Mouse (Mus musculus) hindbrain, embryonic 13.5 days (tissue): ENCODE data around the gene Tmc3. TPM values are rescaled to one million over a fixed set of nuclear protein-coding genes. Genes with fewer than 3 reads are reported as not detected.

Experiments used
- ATAC-seq: fragments of 200-750 bp; cut with Nextera tagmentation; 2 replicates; pipeline ENCODE4 v1.8.0; 2017; ENCODE audit warnings: moderate TSS enrichment; ENCODE audit not compliant: low FRiP score
- H3K27ac ChIP-seq: fragments of 300-500 bp; sonication (generic); 2 replicates; pipeline ENCODE4 v1.5.1; 2015; ENCODE audit warnings: inconsistent platforms, mild to moderate bottlenecking, moderate library complexity
- H3K27me3 ChIP-seq: fragments of 300-500 bp; sonication (generic); 2 replicates; pipeline ENCODE4 v1.6.1; 2015; ENCODE audit warnings: mild to moderate bottlenecking, inconsistent platforms
- H3K36me3 ChIP-seq: fragments of 300-500 bp; sonication (generic); 2 replicates; pipeline ENCODE4 v1.6.1; 2015; ENCODE audit warnings: mild to moderate bottlenecking, inconsistent platforms
- H3K4me1 ChIP-seq: fragments of 300-500 bp; sonication (generic); replicated peaks from 2 replicates; pipeline ENCODE4 v1.6.1; 2015; ENCODE audit warnings: inconsistent platforms
- H3K4me2 ChIP-seq: fragments of 300-500 bp; sonication (generic); 2 replicates; pipeline ENCODE4 v1.6.1; 2015; ENCODE audit warnings: inconsistent platforms, mild to moderate bottlenecking, moderate library complexity
- H3K4me3 ChIP-seq: fragments of 300-500 bp; sonication (generic); 2 replicates; pipeline ENCODE4 v1.5.1; 2015; ENCODE audit warnings: mild to moderate bottlenecking, inconsistent platforms
- H3K9ac ChIP-seq: fragments of 300-500 bp; sonication (generic); 2 replicates; pipeline ENCODE4 v1.6.1; 2015; ENCODE audit warnings: mild to moderate bottlenecking, inconsistent platforms
- H3K9me3 ChIP-seq: fragments of 300-500 bp; sonication (generic); 2 replicates; pipeline ENCODE4 v1.6.1; 2016; ENCODE audit warnings: inconsistent platforms
- WGBS: fragments of 180-500 bp; shearing (Covaris S2); methylation state at CpG from one replicate; pipeline ENCODE4 v1.1.7; 2015; 5-methylcytosine and 5-hydroxymethylcytosine counted together
- polyA plus RNA-seq: library from polyadenylated mRNA; unstranded; fragments of >200 nt; fragmentation: Nextera tagmentation; extraction: Ambion mirVana; gene quantifications from 2 replicates; pipeline ENCODE4 v1.2.1, GENCODE M21; 2015

The Tmc3 gene
- polyA plus RNA-seq, 1 experiment from 2014 or later, result 0.39 TPM

DNA sequence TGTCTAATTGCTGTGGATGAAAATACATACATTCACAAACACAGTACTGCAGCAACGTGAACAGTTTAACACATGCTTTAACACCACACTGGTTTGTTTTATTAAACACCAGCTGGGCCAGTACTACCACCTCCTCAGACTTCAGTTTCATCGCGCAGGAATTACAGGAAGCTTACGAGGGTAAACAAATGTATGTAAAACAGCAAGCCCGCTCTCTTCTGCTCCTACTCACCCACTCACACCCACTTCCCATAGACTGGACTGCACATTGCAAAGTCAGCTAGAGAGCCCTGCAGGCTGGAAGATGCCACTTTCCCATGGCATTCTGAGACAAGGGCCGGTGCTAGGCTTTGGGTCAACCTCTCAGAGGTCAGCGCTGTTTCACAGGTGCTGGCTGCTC, 64.1 kb downstream of the Tmc3 start:
- no peak for ATAC-seq
- 85% methylated on average over 7 of the region's 7 CpGs for WGBS

DNA sequence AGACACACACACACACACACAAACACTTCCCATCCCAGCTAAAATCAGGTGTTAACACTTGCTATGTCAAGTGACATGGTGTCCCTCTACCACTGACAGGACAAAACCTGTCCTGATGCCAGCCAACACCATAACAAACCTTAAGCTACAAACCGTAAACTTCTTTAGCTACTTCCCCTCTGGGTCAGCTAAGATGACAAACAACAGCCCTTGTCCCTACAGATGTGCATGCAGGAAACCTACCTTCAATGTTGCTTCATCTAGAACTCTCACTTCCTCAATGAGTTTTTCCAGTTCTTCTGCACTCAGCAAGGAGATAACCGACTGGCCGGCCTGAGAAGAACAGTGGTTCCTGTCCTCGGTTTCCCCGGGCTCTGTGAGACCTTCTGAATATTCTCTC, 65.9 kb downstream of the Tmc3 start:
- H3K27ac ChIP-seq, result no peak overlapping the region
- 95% methylated on average over 5 of the region's 5 CpGs for WGBS
- no peaks in the 10 kb centered on the region for H3K4me1 ChIP-seq
- H3K4me3 ChIP-seq, result no peak overlapping the region
- H3K36me3 ChIP-seq, result no peaks in the 10 kb centered on the region
- no peaks in the 10 kb centered on the region for H3K9me3 ChIP-seq
- no peaks in the 10 kb centered on the region for H3K27me3 ChIP-seq
- no peak overlapping the region for H3K9ac ChIP-seq
- H3K4me2 ChIP-seq, result no peak overlapping the region
- no peak for ATAC-seq

More for the DNA sequence above, 64.1 kb downstream of the Tmc3 start:
- Histone ChIP-seq H3K27ac (no peak overlapping the region), H3K4me2 (no peak overlapping the region), H3K27me3 (no peaks in the 10 kb centered on the region), H3K9me3 (no peaks in the 10 kb centered on the region), H3K4me3 (no peak overlapping the region), H3K4me1 (no peaks in the 10 kb centered on the region), H3K9ac (no peak overlapping the region), H3K36me3 (no peaks in the 10 kb centered on the region)

DNA sequence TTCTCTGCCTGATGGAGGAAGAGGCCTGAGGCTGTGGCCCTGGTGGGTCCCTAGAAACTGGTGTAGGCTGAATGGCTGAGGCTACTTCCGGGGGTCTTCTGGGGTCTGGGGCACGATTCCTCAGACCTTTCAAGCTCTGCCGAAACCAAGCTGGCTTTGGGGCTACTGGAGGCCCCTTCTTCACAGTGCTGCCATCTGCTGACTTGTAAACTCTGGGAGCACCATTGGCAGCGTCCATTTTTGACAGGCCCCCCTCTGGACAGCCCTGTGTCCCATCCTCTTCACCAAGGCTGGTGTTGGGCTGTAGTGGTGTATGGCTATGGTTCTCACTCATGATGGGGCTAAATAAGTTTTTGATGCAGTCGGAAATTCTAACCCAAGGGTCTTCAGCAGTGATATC, 67.8 kb downstream of the Tmc3 start:
- no peaks in the 10 kb centered on the region for H3K27me3 ChIP-seq
- H3K9ac ChIP-seq, result no peak overlapping the region
- no peak overlapping the region for H3K27ac ChIP-seq
- no peaks in the 10 kb centered on the region for H3K36me3 ChIP-seq
- H3K4me2 ChIP-seq, result no peak overlapping the region
- no peaks in the 10 kb centered on the region for H3K4me1 ChIP-seq
- 84% methylated on average over 5 of the region's 5 CpGs for WGBS
- no peak for ATAC-seq
- H3K4me3 ChIP-seq, result no peak overlapping the region
- no peaks in the 10 kb centered on the region for H3K9me3 ChIP-seq

DNA sequence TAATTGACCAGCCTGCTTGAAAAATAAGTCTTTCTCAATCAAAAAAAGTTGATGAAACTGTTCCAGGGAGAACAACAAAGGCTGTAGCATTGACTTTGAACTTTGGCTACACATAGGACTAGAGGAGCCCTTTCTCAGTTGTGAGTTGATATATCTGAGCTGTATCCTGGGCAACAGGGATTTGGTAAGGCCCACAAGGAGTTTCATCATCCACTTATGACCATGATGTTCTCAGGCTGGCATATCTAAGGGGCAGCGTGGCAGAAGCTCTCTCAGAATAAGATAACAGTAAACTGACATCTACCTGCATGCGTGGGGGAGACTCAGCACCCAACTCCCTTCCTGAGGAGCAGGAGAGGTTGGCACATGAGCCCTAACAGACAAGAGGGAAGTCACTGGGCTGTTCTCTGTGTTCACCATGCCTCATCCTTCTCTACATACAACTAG, 68.9 kb downstream of the Tmc3 start:
- 90% methylated on average over 2 of the region's 2 CpGs for WGBS
- no peak overlapping the region for H3K27ac ChIP-seq
- H3K36me3 ChIP-seq, result no peaks in the 10 kb centered on the region
- no peak overlapping the region for H3K4me2 ChIP-seq
- H3K9ac ChIP-seq, result no peak overlapping the region
- no peaks in the 10 kb centered on the region for H3K9me3 ChIP-seq
- no peaks in the 10 kb centered on the region for H3K27me3 ChIP-seq
- H3K4me1 ChIP-seq, result no peaks in the 10 kb centered on the region
- ATAC-seq, result no peak
- no peak overlapping the region for H3K4me3 ChIP-seq

DNA sequence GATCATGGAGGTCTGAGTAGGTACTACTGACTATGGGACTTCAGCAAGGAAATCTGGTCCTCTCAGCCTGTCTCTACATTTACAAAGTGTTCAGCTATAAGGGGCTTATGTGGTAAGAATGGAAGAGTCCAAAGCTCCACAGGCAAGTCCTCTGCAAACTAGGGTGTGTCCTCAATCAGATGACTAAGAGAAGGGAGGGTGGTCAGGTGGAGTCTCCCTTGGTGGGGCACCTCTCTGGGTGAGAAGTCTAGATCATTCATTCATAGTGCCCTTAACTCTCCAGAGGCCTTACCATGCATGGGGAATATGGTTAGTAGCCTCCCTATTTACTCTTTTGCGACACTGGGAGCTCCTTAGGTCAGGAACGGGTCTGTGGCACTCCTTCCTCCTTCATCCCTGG, 69.5 kb downstream of the Tmc3 start:
- Histone ChIP-seq H3K9me3 (no peaks in the 10 kb centered on the region), H3K36me3 (no peaks in the 10 kb centered on the region), H3K9ac (no peak overlapping the region), H3K4me3 (no peak overlapping the region), H3K27me3 (no peaks in the 10 kb centered on the region), H3K27ac (no peak overlapping the region), H3K4me1 (no peaks in the 10 kb centered on the region), H3K4me2 (no peak overlapping the region)
- WGBS, result 86% methylated on average over 2 of the region's 2 CpGs
- no peak for ATAC-seq

DNA sequence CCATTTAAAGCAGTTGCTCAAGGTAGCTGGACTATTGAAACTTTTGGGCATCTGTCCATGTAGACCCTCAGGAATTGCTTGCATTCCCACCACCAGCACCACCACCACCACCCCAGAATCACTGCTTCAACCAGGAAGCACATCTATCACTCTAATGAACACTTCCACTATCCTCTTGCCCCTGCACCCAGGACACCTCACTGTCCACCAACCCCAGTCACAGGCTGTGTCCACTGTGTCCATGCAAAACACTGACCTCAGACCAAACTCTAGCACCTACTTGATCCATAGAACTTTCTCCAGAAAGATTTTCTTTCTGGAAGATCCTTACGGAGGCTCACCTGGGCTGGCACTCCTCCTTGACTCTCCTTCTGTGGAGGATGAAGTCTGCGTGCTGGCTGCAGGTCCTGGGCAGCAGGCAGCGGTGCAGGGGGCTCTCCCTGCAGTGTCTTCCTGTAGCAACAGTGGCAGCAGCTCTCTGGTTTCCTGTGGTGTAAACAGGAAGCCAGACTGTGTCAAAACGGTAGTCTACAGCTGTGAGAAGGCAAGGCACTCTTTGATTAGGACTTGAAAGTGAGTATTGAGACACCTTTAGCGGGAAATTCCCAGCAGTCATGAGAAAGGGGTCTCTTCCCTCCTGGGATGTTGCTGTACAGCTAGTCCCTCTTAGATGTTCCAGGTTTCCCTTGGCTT, 70.4 kb downstream of the Tmc3 start:
- 80% methylated on average over 5 of the region's 5 CpGs for WGBS
- no peak overlapping the region for H3K9ac ChIP-seq
- no peak overlapping the region for H3K27ac ChIP-seq
- no peaks in the 10 kb centered on the region for H3K9me3 ChIP-seq
- H3K4me2 ChIP-seq, result no peak overlapping the region
- H3K4me1 ChIP-seq, result no peaks in the 10 kb centered on the region
- H3K4me3 ChIP-seq, result no peak overlapping the region
- ATAC-seq, result no peak
- no peaks in the 10 kb centered on the region for H3K36me3 ChIP-seq
- no peaks in the 10 kb centered on the region for H3K27me3 ChIP-seq

DNA sequence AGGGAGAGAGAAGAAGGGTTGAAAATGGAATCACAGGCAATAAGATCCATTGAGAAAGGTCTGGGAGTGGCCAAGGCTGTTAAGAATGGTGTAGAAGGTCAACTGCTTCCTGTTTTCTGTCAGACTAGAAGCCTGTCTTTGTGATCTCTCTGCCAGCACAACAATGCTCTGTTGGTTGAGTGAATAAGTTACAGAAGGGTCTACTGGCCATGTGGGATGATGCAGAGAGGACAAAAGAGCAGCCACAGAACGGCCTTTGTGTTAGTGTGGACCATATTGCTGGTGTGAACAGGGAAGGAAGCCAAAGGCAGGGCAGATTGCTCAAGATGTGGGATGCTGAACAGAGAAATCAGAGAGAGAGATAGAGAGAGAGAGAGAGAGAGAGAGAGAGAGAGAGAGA, 74.0 kb downstream of the Tmc3 start:
- Histone ChIP-seq H3K4me2 (no peak overlapping the region), H3K9me3 (no peaks in the 10 kb centered on the region), H3K27me3 (no peaks in the 10 kb centered on the region), H3K27ac (no peak overlapping the region), H3K9ac (no peak overlapping the region), H3K36me3 (no peaks in the 10 kb centered on the region), H3K4me3 (no peak overlapping the region), H3K4me1 (no peaks in the 10 kb centered on the region)
- no peak for ATAC-seq
- 61% methylated on average over 1 of the region's 1 CpGs for WGBS

DNA sequence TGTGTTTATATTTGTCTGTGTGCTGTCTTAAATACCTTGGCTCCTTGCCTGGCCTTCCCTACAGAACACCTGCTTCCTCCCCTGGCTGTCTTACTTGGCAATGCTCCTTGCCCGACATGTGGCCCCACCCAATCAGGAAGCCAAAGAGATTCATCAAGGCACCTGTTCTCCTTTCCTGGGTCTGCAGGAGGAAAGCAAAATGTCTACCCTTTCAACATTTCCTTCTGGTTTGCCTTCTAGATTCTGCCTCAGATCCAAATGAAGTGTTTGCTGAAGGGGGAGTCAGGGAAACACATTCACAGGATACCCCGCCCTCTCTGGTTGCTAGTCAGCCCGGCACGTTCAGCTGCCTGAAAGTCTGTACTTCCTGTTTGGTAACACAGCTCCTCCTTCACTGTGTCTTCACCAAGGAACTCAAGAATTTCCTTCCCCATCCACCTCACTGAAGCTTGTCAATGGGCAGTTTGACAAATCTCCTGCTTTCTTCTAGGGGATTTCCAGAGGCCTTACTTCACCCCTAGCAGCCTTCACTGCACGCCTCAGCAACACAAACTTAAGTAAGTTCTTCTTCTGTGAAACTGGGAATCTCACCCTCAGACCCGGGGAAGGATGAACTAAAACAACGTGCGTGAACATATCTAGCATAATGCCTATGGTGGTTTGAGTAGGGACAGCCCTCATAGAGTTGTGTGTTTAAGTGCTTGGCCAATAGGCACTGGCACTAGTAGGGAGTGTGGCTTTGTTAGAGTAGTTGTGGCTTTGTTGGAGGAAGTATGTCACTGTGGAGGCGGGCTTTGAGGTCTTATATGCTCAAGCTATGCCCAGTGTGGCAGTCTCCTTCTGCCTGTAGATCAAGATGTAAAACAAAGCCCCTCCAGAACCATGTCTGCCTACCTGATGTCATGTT, 74.7 kb downstream of the Tmc3 start:
- H3K4me2 ChIP-seq, result no peak overlapping the region
- no peaks in the 10 kb centered on the region for H3K9me3 ChIP-seq
- H3K4me3 ChIP-seq, result no peak overlapping the region
- no peak for ATAC-seq
- H3K27ac ChIP-seq, result no peak overlapping the region
- 93% methylated on average over 9 of the region's 9 CpGs for WGBS
- no peaks in the 10 kb centered on the region for H3K27me3 ChIP-seq
- no peaks in the 10 kb centered on the region for H3K36me3 ChIP-seq
- no peak overlapping the region for H3K9ac ChIP-seq
- H3K4me1 ChIP-seq, result no peaks in the 10 kb centered on the region

DNA sequence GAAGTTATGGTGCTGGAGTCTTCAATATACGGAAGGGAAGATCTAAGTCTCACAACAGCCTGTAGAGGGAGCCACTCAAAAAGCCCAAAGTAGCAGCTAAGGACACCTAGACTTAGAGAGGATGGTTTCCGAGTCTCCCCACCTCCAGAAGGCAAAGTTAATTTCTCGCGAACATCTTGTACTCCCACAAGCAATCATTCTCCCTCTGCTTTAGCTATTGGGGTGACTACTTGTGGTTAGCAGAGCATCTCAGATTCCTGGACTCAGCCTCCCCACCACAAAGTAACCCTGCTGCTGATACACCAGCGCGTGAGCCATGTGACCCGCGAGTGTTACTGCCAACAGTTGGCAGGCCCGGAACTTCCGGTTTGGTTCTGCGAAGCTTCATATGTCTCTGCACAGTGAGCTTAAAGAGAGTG, 75.6 kb downstream of the Tmc3 start:
- no peak overlapping the region for H3K4me3 ChIP-seq
- H3K9ac ChIP-seq, result no peak overlapping the region
- no peaks in the 10 kb centered on the region for H3K4me1 ChIP-seq
- H3K27me3 ChIP-seq, result no peaks in the 10 kb centered on the region
- 93% methylated on average over 11 of the region's 11 CpGs for WGBS
- H3K36me3 ChIP-seq, result no peaks in the 10 kb centered on the region
- no peaks in the 10 kb centered on the region for H3K9me3 ChIP-seq
- H3K4me2 ChIP-seq, result no peak overlapping the region
- no peak overlapping the region for H3K27ac ChIP-seq
- no peak for ATAC-seq

DNA sequence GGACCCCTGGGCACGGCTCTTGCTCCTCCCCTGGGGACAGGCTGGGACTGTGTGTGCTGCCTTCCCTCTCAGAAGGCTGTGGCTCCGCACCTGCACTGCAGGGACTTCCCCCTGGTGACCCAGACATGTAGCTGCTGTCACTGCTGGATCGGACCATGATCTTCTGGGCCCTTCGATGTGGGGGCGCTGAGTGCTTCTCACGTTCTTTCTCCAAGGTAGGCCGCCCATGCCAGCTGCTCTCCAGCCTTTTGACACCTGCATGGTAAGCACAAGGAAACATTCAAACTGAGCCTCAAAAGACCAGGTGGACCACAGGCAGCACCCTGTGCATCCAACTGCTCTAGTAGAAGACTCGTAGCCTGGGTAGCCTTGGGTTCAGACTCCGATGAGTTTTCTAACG, 76.3 kb downstream of the Tmc3 start:
- Histone ChIP-seq H3K27me3 (no peaks in the 10 kb centered on the region), H3K9ac (no peak overlapping the region), H3K4me1 (no peaks in the 10 kb centered on the region), H3K36me3 (no peaks in the 10 kb centered on the region), H3K4me2 (no peak overlapping the region), H3K4me3 (no peak overlapping the region), H3K27ac (no peak overlapping the region), H3K9me3 (no peaks in the 10 kb centered on the region)
- no peak for ATAC-seq
- WGBS, result 92% methylated on average over 10 of the region's 10 CpGs

DNA sequence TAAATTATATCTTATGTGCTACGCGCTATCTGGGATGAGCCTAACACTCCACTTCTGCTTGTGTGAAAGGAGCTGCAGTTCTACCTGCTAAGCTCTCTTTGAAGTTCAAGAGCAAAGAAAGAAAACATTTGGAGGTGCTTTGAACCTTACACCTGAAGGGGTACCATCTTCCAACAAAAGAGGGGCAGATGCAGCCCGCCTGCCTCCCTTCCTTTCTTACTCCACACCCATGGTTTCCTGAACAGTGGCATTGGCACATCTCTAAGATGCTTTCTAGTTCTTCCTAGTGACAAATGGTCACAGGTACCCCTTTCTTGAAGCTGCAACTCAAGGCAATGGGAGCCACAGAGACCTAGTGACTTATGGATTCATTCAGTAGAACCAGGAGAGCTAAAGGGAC, 77.0 kb downstream of the Tmc3 start:
- ATAC-seq, result no peak
- no peaks in the 10 kb centered on the region for H3K36me3 ChIP-seq
- no peaks in the 10 kb centered on the region for H3K4me1 ChIP-seq
- H3K9me3 ChIP-seq, result no peaks in the 10 kb centered on the region
- no peaks in the 10 kb centered on the region for H3K27me3 ChIP-seq
- no peak overlapping the region for H3K27ac ChIP-seq
- H3K4me3 ChIP-seq, result no peak overlapping the region
- no peak overlapping the region for H3K4me2 ChIP-seq
- WGBS, result 98% methylated on average over 3 of the region's 3 CpGs
- no peak overlapping the region for H3K9ac ChIP-seq

DNA sequence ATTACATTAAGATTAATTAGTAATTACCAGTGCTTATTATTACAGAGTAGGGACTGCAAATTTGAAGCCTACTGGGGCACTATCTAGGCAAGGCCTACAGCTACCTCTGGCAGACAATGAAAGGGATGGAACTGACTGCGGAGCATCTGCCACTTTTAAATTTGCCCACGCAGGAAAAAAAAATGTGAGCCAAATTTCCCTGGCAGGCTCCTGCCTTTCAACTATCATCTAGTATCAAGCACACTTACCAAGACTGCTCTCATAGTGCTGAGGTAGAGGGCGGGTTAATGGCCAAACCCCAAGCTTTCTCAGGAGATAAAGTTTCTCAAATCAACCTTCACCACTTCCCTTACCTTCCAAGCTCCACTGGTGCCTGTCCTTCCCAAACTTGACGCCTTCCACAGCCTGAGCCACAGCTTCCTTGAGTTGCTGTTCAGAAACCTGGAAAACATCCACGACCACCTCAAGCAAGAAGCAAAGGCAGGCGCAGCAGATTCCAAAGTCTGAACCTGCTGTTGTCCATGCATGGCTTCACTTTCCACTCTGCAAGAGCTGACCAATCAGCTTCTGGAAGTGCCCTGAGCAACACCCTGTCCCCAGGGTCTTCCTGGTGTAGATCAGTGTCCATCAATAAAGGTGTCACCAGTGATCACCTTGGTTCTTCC, 78.1 kb downstream of the Tmc3 start:
- Histone ChIP-seq H3K9ac (no peak overlapping the region), H3K4me3 (no peak overlapping the region), H3K27me3 (no peaks in the 10 kb centered on the region), H3K27ac (no peak overlapping the region), H3K4me2 (no peak overlapping the region), H3K4me1 (no peaks in the 10 kb centered on the region), H3K36me3 (no peaks in the 10 kb centered on the region), H3K9me3 (no peaks in the 10 kb centered on the region)
- no peak for ATAC-seq
- WGBS, result 88% methylated on average over 6 of the region's 6 CpGs
